Mouse (Mus musculus) ES-Bruce4 (cell line): ENCODE data around the gene Pfkfb4.

ENCODE experiments used
- CTCF ChIP-seq: IDR thresholded peaks from one replicate; pipeline ENCODE4 v1.8.1; 2011; ENCODE audit warnings: low read depth, low read length
- POLR2A ChIP-seq: IDR thresholded peaks from one replicate; pipeline ENCODE4 v1.8.1; 2011; ENCODE audit warnings: low read length; ENCODE audit not compliant: insufficient read depth

GRCm38 (mm10) chr9:108982498-108982897 lies 9.1 kb upstream of the Pfkfb4 start:
- TF ChIP-seq CTCF (no peak), POLR2A (no peak)
